Mouse (Mus musculus) induced T-regulatory cell, adult 2 months (primary cell): ENCODE data around the gene Olfr1459.

Experiments
- DNase-seq: peaks from one replicate; pipeline ENCODE4 v3.0.0-alpha.2; 2012; ENCODE audit warnings: low read depth

The Olfr1459 gene

GRCm38 (mm10) chr19:13149449-13149848 is at the start of gene Olfr1459:
Gene Olfr1459, minus strand, starts transcription at chr19:13149549.
- DNase-seq = no peak

GRCm38 (mm10) chr19:13185434-13185833 is 36.1 kb upstream of the Olfr1459 start, which contains the start of gene Olfr1462:
Gene Olfr1462, plus strand, starts transcription at chr19:13185734.
- no peak for DNase-seq

GRCm38 (mm10) chr19:13162700-13163099 is 13.4 kb upstream of the Olfr1459 start, which contains the start of gene Olfr1461:
Gene Olfr1461, plus strand, starts transcription at chr19:13163000.
- DNase-seq = no peak

- no peak for DNase-seq
These were observed 42.7 kb downstream of the Olfr1459 start, which contains the start of gene Olfr1458 for GRCm38 (mm10) chr19:13106675-13107074. Gene Olfr1458, minus strand, starts transcription at chr19:13106775.

GRCm38 (mm10) chr19:13097791-13098190 is 51.6 kb downstream of the Olfr1459 start, which contains the start of gene Olfr1457:
Gene Olfr1457, minus strand, starts transcription at chr19:13097891.
- DNase-seq = no peak

- DNase-seq = no peak
These were observed 55.4 kb downstream of the Olfr1459 start for GRCm38 (mm10) chr19:13093908-13094307.
